Mouse (Mus musculus) MEL (cell line): ENCODE measurements around the gene Eef1b2. TPM values are rescaled to one million over a fixed set of nuclear protein-coding genes. Genes with fewer than 3 reads are reported as not detected.

Experiments
- DNase-seq: peaks from one replicate; pipeline ENCODE4 v3.0.0; 2011; ENCODE audit warnings: low read depth, low spot score
- H3K27ac ChIP-seq: 2 replicates; pipeline ENCODE4 v1.5.1; 2012; ENCODE audit warnings: low read depth, mild to moderate bottlenecking, control low read depth, low read length, moderate library complexity; ENCODE audit not compliant: control insufficient read depth
- H3K27me3 ChIP-seq, 2 experiments: fragments of 150-350 bp in 1 of 2; sonication (generic) in 1 of 2; 2 replicates each; pipeline ENCODE4 v1.6.1; 2012; ENCODE audit warnings: low read length in 2 of 2, mild to moderate bottlenecking in 2 of 2, improper control_type of control experiment in 1 of 2, moderate library complexity in 1 of 2; ENCODE audit not compliant: insufficient read depth in 2 of 2, control insufficient read depth in 1 of 2
- H3K36me3 ChIP-seq, 2 experiments: 2 replicates each; pipeline ENCODE4 v1.6.1; 2012 to 2014; ENCODE audit warnings: low read length in 2 of 2, improper control_type of control experiment in 1 of 2, inconsistent platforms in 1 of 2, mild to moderate bottlenecking in 1 of 2; ENCODE audit not compliant: insufficient read depth in 2 of 2, control insufficient read depth in 1 of 2
- H3K4me1 ChIP-seq, 2 experiments: fragments of 150-350 bp in 1 of 2; sonication (generic) in 1 of 2; 2 replicates each; pipeline ENCODE4 v1.6.1; 2012; ENCODE audit warnings: low read length in 2 of 2, improper control_type of control experiment in 1 of 2, mild to moderate bottlenecking in 1 of 2; ENCODE audit not compliant: insufficient read depth in 2 of 2, control insufficient read depth in 1 of 2
- H3K4me3 ChIP-seq, 2 experiments: fragments of 150-350 bp in 1 of 2; sonication (generic) in 1 of 2; 2 replicates each; pipeline ENCODE4 v1.5.1; 2012; ENCODE audit warnings: low read depth in 2 of 2, low read length in 2 of 2, mild to moderate bottlenecking in 2 of 2, moderate library complexity in 2 of 2, control low read depth in 1 of 2, improper control_type of control experiment in 1 of 2; ENCODE audit not compliant: control insufficient read depth in 1 of 2, insufficient read depth in 1 of 2
- H3K79me2 ChIP-seq: 2 replicates; pipeline ENCODE4 v1.6.1; 2012; ENCODE audit warnings: mild to moderate bottlenecking, low read length, moderate library complexity; ENCODE audit not compliant: control insufficient read depth, poor library complexity, insufficient read depth
- H3K9ac ChIP-seq: 2 replicates; pipeline ENCODE4 v1.6.1; 2012; ENCODE audit warnings: low read depth, mild to moderate bottlenecking, control low read depth, low read length, moderate library complexity; ENCODE audit not compliant: control insufficient read depth, poor library complexity, severe bottlenecking
- H3K9me3 ChIP-seq: fragments of 150-350 bp; sonication (generic); replicated peaks from 2 replicates; pipeline ENCODE4 v1.6.1; 2012; ENCODE audit warnings: mild to moderate bottlenecking, low read length, improper control_type of control experiment, moderate library complexity; ENCODE audit not compliant: insufficient read depth
- CHD2 ChIP-seq: IDR thresholded peaks from 2 replicates; pipeline ENCODE4 v1.6.1; 2011; ENCODE audit warnings: low read length, improper control_type of control experiment
- CTCF ChIP-seq, 3 experiments: IDR thresholded peaks in 2 of 3; conservative IDR thresholded peaks in 1 of 3; 2 replicates each; pipeline ENCODE4 v1.5.1; 2011 to 2012; ENCODE audit warnings: low read length in 3 of 3, low read depth in 2 of 3, mild to moderate bottlenecking in 2 of 3, improper control_type of control experiment in 1 of 3, inconsistent platforms in 1 of 3, mixed read lengths in 1 of 3, moderate library complexity in 1 of 3; ENCODE audit not compliant: control insufficient read depth in 1 of 3, insufficient read depth in 1 of 3, poor library complexity in 1 of 3, severe bottlenecking in 1 of 3
- ETS1 ChIP-seq: IDR thresholded peaks from 2 replicates; pipeline ENCODE4 v1.6.1; 2012; ENCODE audit warnings: low read depth, mild to moderate bottlenecking, inconsistent platforms, low read length, improper control_type of control experiment, moderate library complexity
- GABPA ChIP-seq: IDR thresholded peaks from 2 replicates; pipeline ENCODE4 v1.6.1; 2012; ENCODE audit warnings: low read depth, mild to moderate bottlenecking, inconsistent platforms, low read length, improper control_type of control experiment, moderate library complexity
- GATA1 ChIP-seq: IDR thresholded peaks from 2 replicates; pipeline ENCODE4 v1.6.1; 2011; ENCODE audit warnings: low read depth, low read length, improper control_type of control experiment
- KAT2A ChIP-seq: conservative IDR thresholded peaks from 2 replicates; pipeline ENCODE4 v1.6.1; 2012; ENCODE audit warnings: low read depth, low read length, improper control_type of control experiment, inconsistent platforms
- MAZ ChIP-seq: IDR thresholded peaks from 2 replicates; pipeline ENCODE4 v1.6.1; 2012; ENCODE audit warnings: low read depth, mild to moderate bottlenecking, inconsistent platforms, low read length, improper control_type of control experiment
- MEF2A ChIP-seq: IDR thresholded peaks from 2 replicates; pipeline ENCODE4 v1.6.1; 2014; ENCODE audit warnings: low read depth, mild to moderate bottlenecking, inconsistent platforms, low read length, improper control_type of control experiment; ENCODE audit not compliant: poor library complexity, insufficient replicate concordance, severe bottlenecking; ENCODE audit errors: extremely low read depth
- MYB ChIP-seq: IDR thresholded peaks from 2 replicates; pipeline ENCODE4 v1.6.1; 2011; ENCODE audit warnings: mild to moderate bottlenecking, low read depth, low read length, improper control_type of control experiment
- MYC ChIP-seq: IDR thresholded peaks from 2 replicates; pipeline ENCODE4 v1.6.1; 2011; ENCODE audit warnings: low read depth, mild to moderate bottlenecking, low read length, improper control_type of control experiment, moderate library complexity
- NELFE ChIP-seq: IDR thresholded peaks from 2 replicates; pipeline ENCODE4 v1.6.1; 2011; ENCODE audit warnings: low read depth, low read length, improper control_type of control experiment
- NRF1 ChIP-seq: IDR thresholded peaks from 2 replicates; pipeline ENCODE4 v1.6.1; 2014; ENCODE audit warnings: low read depth, mild to moderate bottlenecking, inconsistent platforms, low read length, improper control_type of control experiment, moderate library complexity; ENCODE audit not compliant: poor library complexity, insufficient read depth, severe bottlenecking
- POLR2AphosphoS5 ChIP-seq: IDR thresholded peaks from 2 replicates; pipeline ENCODE4 v1.6.1; 2012; ENCODE audit warnings: low read depth, borderline replicate concordance, mild to moderate bottlenecking, inconsistent platforms, low read length, moderate library complexity, mixed read lengths
- SMC3 ChIP-seq: IDR thresholded peaks from 2 replicates; pipeline ENCODE4 v1.6.1; 2011; ENCODE audit warnings: low read depth, low read length, improper control_type of control experiment
- TAL1 ChIP-seq: IDR thresholded peaks from 2 replicates; pipeline ENCODE4 v1.6.1; 2012; ENCODE audit warnings: mild to moderate bottlenecking, inconsistent platforms, low read length, moderate library complexity, mixed read lengths
- TCF12 ChIP-seq: IDR thresholded peaks from 2 replicates; pipeline ENCODE4 v1.6.1; 2014; ENCODE audit warnings: low read depth, mild to moderate bottlenecking, inconsistent platforms, low read length, improper control_type of control experiment, moderate library complexity
- UBTF ChIP-seq: IDR thresholded peaks from 2 replicates; pipeline ENCODE4 v1.6.1; 2012; ENCODE audit warnings: low read depth, mild to moderate bottlenecking, inconsistent platforms, low read length, improper control_type of control experiment, moderate library complexity, borderline replicate concordance; ENCODE audit not compliant: insufficient read depth
- USF1 ChIP-seq: IDR thresholded peaks from 2 replicates; pipeline ENCODE4 v1.6.1; 2014; ENCODE audit warnings: low read depth, mild to moderate bottlenecking, inconsistent platforms, low read length, improper control_type of control experiment, moderate library complexity
- USF2 ChIP-seq, 2 experiments: IDR thresholded peaks; 2 replicates each; pipeline ENCODE4 v1.6.1; 2011 to 2012; ENCODE audit warnings: improper control_type of control experiment in 2 of 2, low read length in 2 of 2, borderline replicate concordance in 1 of 2, inconsistent platforms in 1 of 2, low read depth in 1 of 2, mild to moderate bottlenecking in 1 of 2; ENCODE audit not compliant: insufficient read depth in 1 of 2
- ZKSCAN1 ChIP-seq: IDR thresholded peaks from 2 replicates; pipeline ENCODE4 v1.6.1; 2012; ENCODE audit warnings: low read depth, mild to moderate bottlenecking, inconsistent platforms, low read length, improper control_type of control experiment, moderate library complexity
- polyA plus RNA-seq, 2 experiments: library from polyadenylated mRNA; stranded (reverse) in 1 of 2; unstranded in 1 of 2; fragments of >175 nt in 1 of 2; fragments of >200 nt in 1 of 2; gene quantifications; 2 replicates each; pipeline versions ENCODE4 v1.2.1 to v1.2.4; 2012; ENCODE audit warnings: low replicate concordance in 2 of 2, low read depth in 1 of 2; ENCODE audit not compliant: insufficient read length in 2 of 2, insufficient read depth in 1 of 2, missing spikeins in 1 of 2
- total RNA-seq: library from RNA; depleted of rRNA; stranded (reverse); fragments of 300-350 nt; gene quantifications from 2 replicates; pipeline ENCODE4 v1.2.3, GENCODE M21; 2012

The Eef1b2 gene
- total and polyA plus RNA-seq, 3 experiments: 1,696 to 2,991 (median 1,846) TPM

DNA sequence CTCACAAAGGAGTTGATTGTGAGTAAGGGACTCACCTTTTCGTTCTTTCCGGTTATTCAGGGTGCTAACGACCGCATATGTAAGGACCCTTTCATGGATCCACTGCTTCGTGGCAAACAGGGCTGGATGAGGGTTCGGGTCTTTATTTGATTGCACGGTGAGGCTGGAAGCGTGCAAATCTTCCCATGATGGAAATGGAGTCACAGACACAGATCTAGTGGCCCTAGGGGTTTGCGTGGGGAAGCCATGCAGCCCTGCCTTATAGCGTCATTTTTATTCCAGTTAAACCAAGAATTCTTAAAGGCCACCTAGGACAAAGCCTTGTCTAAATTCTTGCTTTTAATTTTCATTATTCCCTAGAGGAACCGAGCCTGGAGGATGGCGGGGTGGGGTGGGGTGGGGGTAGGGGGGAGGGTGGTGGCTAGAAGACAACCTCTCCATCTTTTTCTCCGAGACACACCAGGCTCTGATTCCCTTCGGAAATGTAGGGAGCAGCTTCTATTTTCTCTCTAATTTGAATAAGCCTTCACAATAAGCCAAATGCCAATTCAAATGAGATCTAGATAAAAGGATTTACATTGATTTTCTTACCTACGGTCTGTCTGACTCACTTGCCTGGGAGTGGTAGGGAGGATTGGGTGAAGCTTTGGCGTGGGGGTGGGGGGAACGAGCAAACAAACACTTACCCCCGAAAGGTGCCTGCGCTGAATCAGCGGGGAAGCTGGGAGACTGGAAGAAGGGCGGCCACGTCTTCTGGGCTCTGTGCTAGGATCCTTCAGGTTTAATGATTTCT is 37.0 kb downstream of the Eef1b2 start:
- TF ChIP-seq MAZ (no peak), TCF12 (no peak), USF2 (IDR thresholded peaks at IDR 0.05; ENCODE audit: borderline replicate concordance in 1 of 2, insufficient read depth in 1 of 2, low read depth in 1 of 2, low read length in 2 of 2) (no peak), SMC3 (no peak), MEF2A (no peak), TAL1 (no peak), MYC (no peak)
- H3K9me3 ChIP-seq: no peaks in the 10 kb centered on the region
- H3K27me3 ChIP-seq: no peaks in the 10 kb centered on the region
- no peak overlapping the region for H3K27ac ChIP-seq
- no peak overlapping the region for H3K4me3 ChIP-seq
- no peak for DNase-seq
- H3K79me2 ChIP-seq: no peaks in the 10 kb centered on the region
- H3K36me3 ChIP-seq: no peaks in the 10 kb centered on the region
- no peaks in the 10 kb centered on the region for H3K4me1 ChIP-seq
- no peak overlapping the region for H3K9ac ChIP-seq

DNA sequence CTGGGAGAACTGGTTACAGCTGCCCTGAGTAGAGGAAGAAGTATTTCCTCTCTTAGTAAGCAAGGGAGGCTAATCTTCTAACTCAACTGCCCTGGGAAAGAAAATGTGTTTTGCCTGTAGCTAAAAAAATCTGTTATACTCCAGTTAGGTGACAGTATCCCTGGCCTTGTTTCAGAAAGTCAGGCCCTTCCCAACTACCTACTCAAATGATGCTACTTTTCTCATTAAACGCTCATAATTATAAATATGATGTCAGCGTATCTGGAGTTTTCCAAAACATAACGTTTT is 37.6 kb downstream of the Eef1b2 start, which contains the start of gene Gpr1:
Gene Gpr1, minus strand, starts transcription at position 273 of the 288 bp plus-strand sequence.
- no peak within 1 kb of the TSS for H3K4me3 ChIP-seq
- no peak within 1 kb of the TSS for H3K27ac ChIP-seq
- H3K4me1 ChIP-seq: no peaks in the 10 kb centered on the region
- no peaks in the 10 kb centered on the region for H3K79me2 ChIP-seq
- no peak within 1 kb of the TSS for H3K9ac ChIP-seq
- DNase-seq: no peak
- H3K36me3 ChIP-seq: no peaks in the 10 kb centered on the region
- H3K9me3 ChIP-seq: no peaks in the 10 kb centered on the region
- no peaks in the 10 kb centered on the region for H3K27me3 ChIP-seq
- TF ChIP-seq CTCF (IDR thresholded peaks at IDR 0.05 in 2 of 3, conservative IDR thresholded peaks at IDR 0.05 in 1 of 3; ENCODE audit: control insufficient read depth in 1 of 3, insufficient read depth in 1 of 3, low read depth in 2 of 3, low read length in 3 of 3, poor library complexity in 1 of 3, severe bottlenecking in 1 of 3) (no peak), UBTF (no peak), ZKSCAN1 (no peak), TAL1 (no peak), MYB (no peak), NRF1 (no peak)

- Histone ChIP-seq H3K36me3 (no peaks in the 10 kb centered on the region), H3K4me3 (no peak overlapping the region), H3K27me3 (no peaks in the 10 kb centered on the region), H3K27ac (no peak overlapping the region), H3K79me2 (no peaks in the 10 kb centered on the region), H3K9me3 (no peaks in the 10 kb centered on the region), H3K4me1 (no peaks in the 10 kb centered on the region), H3K9ac (no peak overlapping the region)
- TF ChIP-seq TCF12 (no peak), NELFE (no peak), CHD2 (no peak), POLR2AphosphoS5 (no peak), GATA1 (no peak), TAL1 (no peak), USF1 (no peak), KAT2A (no peak), ETS1 (no peak), GABPA (no peak)
- no peak for DNase-seq
These were observed 38.0 kb downstream of the Eef1b2 start for GRCm38 (mm10) chr1:63214631-63215030.
